Mouse (Mus musculus) limb, embryonic 10.5 days (tissue): Measurements from ENCODE around the gene Cd3eap. TPM values are rescaled to one million over a fixed set of nuclear protein-coding genes. Genes with fewer than 3 reads are reported as not detected.
A peak's percentile ranks its signal among the peaks of the same experiment; 100 is the strongest.

Experiments
- DNase-seq: peaks from one replicate; pipeline ENCODE4 v3.0.0-alpha.2; 2017; ENCODE audit warnings: low spot score
- H3K27ac ChIP-seq: fragments of 300-500 bp; sonication (generic); 2 replicates; pipeline ENCODE4 v1.5.1; 2016; ENCODE audit warnings: mild to moderate bottlenecking
- H3K27me3 ChIP-seq: fragments of 300-500 bp; sonication (generic); 2 replicates; pipeline ENCODE4 v1.6.1; 2016; ENCODE audit warnings: low read depth, mild to moderate bottlenecking; ENCODE audit not compliant: poor library complexity, severe bottlenecking
- H3K36me3 ChIP-seq: fragments of 300-500 bp; sonication (generic); 2 replicates; pipeline ENCODE4 v1.6.1; 2016; ENCODE audit warnings: mild to moderate bottlenecking, moderate library complexity
- H3K4me1 ChIP-seq: fragments of 300-500 bp; sonication (generic); 2 replicates; pipeline ENCODE4 v1.6.1; 2016
- H3K4me3 ChIP-seq: fragments of 300-500 bp; sonication (generic); 2 replicates; pipeline ENCODE4 v1.5.1; 2016; ENCODE audit warnings: mild to moderate bottlenecking, moderate library complexity
- H3K9me3 ChIP-seq: fragments of 300-500 bp; sonication (generic); replicated peaks from 2 replicates; pipeline ENCODE4 v1.6.1; 2016; ENCODE audit warnings: mild to moderate bottlenecking
- WGBS: fragments of 180-500 bp; shearing (Covaris S2); methylation state at CpG from one replicate; pipeline ENCODE4 v1.1.7; 2016; 5-methylcytosine and 5-hydroxymethylcytosine counted together
- polyA plus RNA-seq: library from polyadenylated mRNA; unstranded; fragments of >200 nt; fragmentation: Nextera tagmentation; extraction: Ambion mirVana; gene quantifications from 2 replicates; pipeline ENCODE4 v1.2.1, GENCODE M21; 2016

Cd3eap gene
- 28.3 and 31.4 TPM in 2 replicates for polyA plus RNA-seq

DNA sequence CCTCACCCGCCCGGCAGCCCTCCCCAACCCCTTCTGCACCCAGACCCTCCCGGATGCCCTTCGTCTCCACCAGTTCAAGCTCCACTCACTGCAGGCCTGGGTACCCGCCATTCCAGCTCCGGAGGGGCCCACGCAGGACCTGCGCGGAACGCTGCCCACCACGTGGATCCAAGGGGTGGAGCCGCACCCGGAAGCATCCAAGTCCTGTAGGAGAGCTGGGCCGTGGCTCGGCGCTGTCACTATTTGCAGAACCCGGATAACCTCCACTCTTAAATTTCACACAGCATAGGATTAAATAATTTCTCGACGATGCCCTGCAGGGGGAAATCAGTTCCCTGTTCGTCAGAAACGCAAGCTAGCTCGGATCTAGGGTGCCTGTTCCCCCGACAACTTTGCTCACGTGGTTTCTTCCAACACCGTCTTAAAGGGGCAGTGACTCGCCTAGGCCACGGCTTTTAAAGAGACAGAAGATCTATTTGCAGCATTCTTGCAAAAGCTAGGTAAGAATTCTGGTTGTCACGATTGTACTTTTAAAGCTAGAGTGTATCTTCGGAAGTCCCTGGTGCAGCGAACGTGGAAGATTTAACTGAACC is at the start of gene Cd3eap, which contains the start of gene Ppp1r13l:
Gene Cd3eap (minus strand): TSS at position 185 of the 593 bp plus-strand sequence.
Gene Ppp1r13l (plus strand): TSS at position 451 of the 593 bp plus-strand sequence.
- peak; percentile 89 for DNase-seq
- H3K9me3 ChIP-seq = no peaks in the 10 kb centered on the region
- H3K4me1 ChIP-seq = peaks cover 37% of the 10 kb centered on the region
- H3K4me3 ChIP-seq = peak within 1 kb of the TSS; percentile 87
- under 1% methylated on average over 31 of the region's 31 CpGs for WGBS
- H3K27me3 ChIP-seq = peaks cover 25% of the 10 kb centered on the region
- peak within 1 kb of the TSS; percentile 90 for H3K27ac ChIP-seq
- peaks cover 37% of the 10 kb centered on the region for H3K36me3 ChIP-seq

DNA sequence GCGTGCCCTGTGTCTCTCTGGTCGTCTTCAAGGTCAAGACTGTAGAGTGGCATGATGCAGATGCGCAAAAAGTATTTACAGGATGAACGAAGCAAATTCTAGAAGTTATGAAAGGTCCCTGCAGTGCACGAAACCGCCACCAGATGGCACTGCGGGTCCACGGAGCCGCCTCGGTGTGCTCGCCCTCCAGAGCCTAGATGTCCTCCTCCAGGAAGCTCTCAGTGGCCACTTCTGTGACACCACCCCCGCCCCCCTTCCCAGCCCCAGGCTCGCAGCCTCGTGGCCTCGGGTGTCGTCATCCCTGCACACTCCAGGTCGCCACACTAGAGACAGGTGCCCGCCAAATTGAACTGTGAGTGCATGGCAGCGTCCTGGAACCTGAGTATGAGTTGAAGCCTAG is 46.1 kb upstream of the Cd3eap start:
- no peak overlapping the region for H3K27ac ChIP-seq
- H3K4me1 ChIP-seq = peaks cover 23% of the 10 kb centered on the region
- H3K4me3 ChIP-seq = peak overlapping the region; percentile 25; the same call in 1 of the 2 replicates
- H3K9me3 ChIP-seq = peaks cover 5% of the 10 kb centered on the region
- 4% methylated on average over 19 of the region's 19 CpGs for WGBS
- H3K27me3 ChIP-seq = peaks cover 67% of the 10 kb centered on the region
- DNase-seq = peak; percentile 93
- H3K36me3 ChIP-seq = no peaks in the 10 kb centered on the region

DNA sequence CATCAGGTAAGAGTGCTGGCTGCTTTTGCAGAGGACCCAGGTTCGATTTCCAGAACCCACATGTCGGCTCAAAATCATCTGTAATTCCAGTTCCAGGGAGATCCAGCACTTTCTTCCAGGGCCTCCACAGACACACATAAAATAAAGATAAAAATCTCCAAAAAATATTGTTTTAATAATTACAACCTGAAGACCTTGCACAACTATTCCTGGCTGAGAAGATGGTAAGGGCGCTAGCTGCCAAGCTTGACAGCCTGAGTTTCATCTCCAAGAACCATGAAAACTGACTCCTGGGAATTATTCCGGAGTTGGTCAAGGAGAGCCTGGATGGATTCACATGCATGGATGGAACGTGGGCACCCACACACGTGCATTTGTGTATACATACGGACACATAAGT is 45.2 kb upstream of the Cd3eap start, which contains the start of gene Ckm:
Gene Ckm (plus strand): TSS at position 301 of the 400 bp plus-strand sequence.
- peaks cover 5% of the 10 kb centered on the region for H3K9me3 ChIP-seq
- no peak for DNase-seq
- H3K4me1 ChIP-seq = peaks cover 21% of the 10 kb centered on the region
- H3K27ac ChIP-seq = peak within 1 kb of the TSS; percentile 68; the same call in 1 of the 2 replicates
- 56% methylated on average over 7 of the region's 7 CpGs for WGBS
- peak within 1 kb of the TSS; percentile 74 for H3K4me3 ChIP-seq
- H3K36me3 ChIP-seq = no peaks in the 10 kb centered on the region
- peaks cover 73% of the 10 kb centered on the region for H3K27me3 ChIP-seq

DNA sequence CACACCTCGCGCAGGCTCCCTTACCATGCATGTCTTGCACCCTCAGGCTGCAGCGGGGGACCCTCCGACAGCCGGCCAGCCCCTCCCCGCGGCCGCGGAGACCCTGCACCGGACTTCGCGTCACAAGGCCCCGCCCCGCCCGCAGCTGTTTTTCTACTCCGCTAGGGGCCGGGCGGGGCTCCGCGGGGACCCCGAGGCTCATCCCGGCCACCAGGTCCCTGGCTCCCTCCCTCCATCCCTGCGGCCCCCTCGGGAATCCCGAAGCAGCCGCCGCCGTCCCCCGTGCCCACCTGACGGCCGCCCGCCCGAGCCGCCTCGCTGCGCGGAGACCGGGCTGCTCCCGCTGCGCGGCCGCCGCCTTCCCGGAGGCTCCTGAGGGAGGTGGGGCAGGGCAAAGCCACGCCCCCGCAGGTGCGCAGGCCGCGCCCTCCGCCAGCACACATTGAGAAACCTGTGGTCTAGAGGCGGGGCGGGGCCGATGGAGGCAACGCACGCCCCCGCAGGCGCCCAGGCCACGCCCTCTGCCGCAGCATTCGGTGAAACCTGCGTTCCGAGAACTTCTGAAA is 44.5 kb upstream of the Cd3eap start, which contains the start of gene Klc3:
Gene Klc3 (minus strand): TSS at position 374 of the 566 bp plus-strand sequence.
- Histone ChIP-seq H3K4me1 (peaks cover 26% of the 10 kb centered on the region), H3K27ac (peak within 1 kb of the TSS; percentile 68; the same call in 1 of the 2 replicates), H3K9me3 (peaks cover 5% of the 10 kb centered on the region), H3K36me3 (no peaks in the 10 kb centered on the region), H3K27me3 (peaks cover 79% of the 10 kb centered on the region), H3K4me3 (peak within 1 kb of the TSS; percentile 74)
- 1% methylated on average over 62 of the region's 62 CpGs for WGBS
- DNase-seq = peak; percentile 77

DNA sequence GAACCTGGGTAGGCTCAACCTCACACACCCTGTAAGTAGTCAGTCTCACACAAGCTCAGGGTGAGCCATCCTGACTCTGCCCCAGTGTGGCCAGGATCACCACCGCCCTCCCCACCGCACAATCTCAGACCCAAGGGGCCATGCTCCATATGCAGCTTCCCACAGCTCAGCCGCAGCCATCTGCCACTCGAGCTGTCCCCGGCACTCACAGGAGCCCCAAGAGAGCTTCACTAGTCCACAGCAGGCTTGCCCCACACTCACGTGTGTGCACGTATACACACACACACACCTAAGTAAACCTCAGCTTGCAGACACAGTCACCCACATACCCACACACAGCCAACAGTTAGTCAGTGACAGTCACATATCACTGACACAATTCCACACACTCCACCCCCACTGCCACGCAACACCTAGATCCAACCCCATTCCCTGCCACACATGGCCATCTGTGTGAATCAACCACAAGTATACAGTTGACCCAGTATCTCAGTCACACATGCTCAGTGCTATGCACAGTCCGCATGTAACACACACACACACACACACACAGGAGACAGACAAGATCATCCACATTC is 43.3 kb upstream of the Cd3eap start:
- WGBS = 89% methylated on average over 9 of the region's 9 CpGs
- Histone ChIP-seq H3K27me3 (peaks cover 89% of the 10 kb centered on the region), H3K9me3 (peaks cover 5% of the 10 kb centered on the region), H3K27ac (no peak overlapping the region), H3K36me3 (no peaks in the 10 kb centered on the region), H3K4me3 (no peak overlapping the region), H3K4me1 (peaks cover 26% of the 10 kb centered on the region)
- no peak for DNase-seq

DNA sequence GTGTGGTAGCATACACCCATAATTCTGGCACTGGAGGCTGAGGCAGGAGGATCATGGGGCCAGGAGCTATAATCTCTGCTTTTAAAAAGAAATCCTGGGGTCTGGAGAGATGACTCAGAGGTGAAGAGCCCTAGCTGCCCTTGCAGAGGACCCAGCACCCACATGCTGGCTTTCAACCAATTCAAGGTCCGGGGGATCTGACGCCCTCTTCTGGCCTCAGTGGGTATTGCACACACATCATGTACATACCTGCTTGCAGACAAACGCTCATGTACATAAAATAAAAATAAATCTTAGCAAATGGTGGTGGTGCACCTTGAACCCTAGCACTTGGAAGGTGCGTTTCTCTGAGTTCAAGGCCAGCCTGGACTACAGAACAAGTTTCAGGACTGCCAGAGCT is 41.7 kb upstream of the Cd3eap start:
- Histone ChIP-seq H3K4me1 (peaks cover 26% of the 10 kb centered on the region), H3K27ac (no peak overlapping the region), H3K9me3 (peaks cover 5% of the 10 kb centered on the region), H3K36me3 (no peaks in the 10 kb centered on the region; the same call in 1 of the 2 replicates), H3K27me3 (peaks cover 84% of the 10 kb centered on the region), H3K4me3 (no peak overlapping the region)
- DNase-seq = no peak
- WGBS = 79% methylated on average over 4 of the region's 4 CpGs

DNA sequence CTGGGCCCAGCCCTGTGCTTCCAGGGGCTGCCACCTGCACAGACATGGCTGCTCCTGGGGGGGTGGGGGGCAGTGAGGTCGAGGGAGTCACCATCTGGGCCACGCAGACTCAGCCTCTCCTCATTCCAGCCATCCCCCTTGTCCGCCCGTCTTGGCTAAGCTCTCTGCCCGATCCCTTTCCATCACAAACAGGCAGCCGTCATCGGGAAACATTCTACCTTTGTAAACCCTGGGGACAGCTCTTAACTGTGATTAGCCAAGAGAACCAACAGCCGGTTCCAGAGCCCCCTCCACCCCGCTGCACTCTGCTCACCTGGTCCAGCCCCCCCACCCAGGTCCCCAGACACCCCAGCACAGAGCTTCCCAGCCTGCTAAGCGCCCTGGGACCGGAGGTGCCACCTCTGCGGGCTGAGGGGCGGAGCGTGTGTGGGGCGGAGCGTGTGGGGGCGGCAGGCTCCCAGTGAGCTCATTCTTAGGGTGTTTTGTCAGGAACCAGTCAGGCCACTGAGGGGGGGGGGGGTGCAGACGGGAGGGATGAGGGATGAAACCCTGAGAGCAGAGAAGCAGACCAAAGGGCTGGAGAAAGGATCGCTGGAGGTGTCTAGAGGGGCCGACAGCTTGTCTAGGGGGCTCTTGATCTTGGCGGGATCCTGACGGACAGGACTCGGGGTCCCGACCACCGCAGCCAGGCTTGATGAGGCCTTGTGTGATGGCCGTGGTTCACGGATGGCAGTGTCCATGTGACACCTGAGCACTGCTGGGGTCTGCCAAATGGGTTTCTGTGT is 40.4 kb upstream of the Cd3eap start:
- Histone ChIP-seq H3K27me3 (peaks cover 71% of the 10 kb centered on the region), H3K9me3 (peaks cover 5% of the 10 kb centered on the region), H3K36me3 (peaks cover 12% of the 10 kb centered on the region), H3K4me1 (peaks cover 20% of the 10 kb centered on the region), H3K4me3 (peak overlapping the region; percentile 48), H3K27ac (peak overlapping the region; percentile 46)
- 4% methylated on average over 27 of the region's 27 CpGs for WGBS
- peak; percentile 62 for DNase-seq

DNA sequence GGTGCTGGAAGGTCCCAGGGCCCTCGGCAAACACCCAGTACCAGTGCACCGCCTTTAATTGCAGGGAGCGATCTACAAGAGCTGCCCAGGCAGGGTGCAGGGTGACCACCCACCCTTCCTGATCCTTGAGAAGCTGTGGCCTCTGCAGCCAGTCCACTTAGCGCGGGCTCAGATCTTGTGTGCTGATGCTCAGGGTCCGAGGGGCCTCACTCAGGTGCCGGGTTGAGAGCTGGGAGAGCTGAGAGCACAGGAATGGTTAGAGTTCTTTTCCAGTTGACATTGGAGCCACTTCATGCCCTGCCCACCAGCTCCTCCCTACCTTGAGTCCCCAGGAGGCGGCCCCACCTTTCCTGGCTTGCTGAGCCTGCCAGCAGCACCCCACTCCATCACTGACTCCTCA is 35.2 kb upstream of the Cd3eap start:
- WGBS = 90% methylated on average over 8 of the region's 8 CpGs
- no peaks in the 10 kb centered on the region for H3K9me3 ChIP-seq
- H3K27ac ChIP-seq = no peak overlapping the region
- H3K27me3 ChIP-seq = peaks cover 19% of the 10 kb centered on the region
- DNase-seq = no peak
- peaks cover 64% of the 10 kb centered on the region for H3K36me3 ChIP-seq
- H3K4me3 ChIP-seq = no peak overlapping the region
- peaks cover 6% of the 10 kb centered on the region for H3K4me1 ChIP-seq

DNA sequence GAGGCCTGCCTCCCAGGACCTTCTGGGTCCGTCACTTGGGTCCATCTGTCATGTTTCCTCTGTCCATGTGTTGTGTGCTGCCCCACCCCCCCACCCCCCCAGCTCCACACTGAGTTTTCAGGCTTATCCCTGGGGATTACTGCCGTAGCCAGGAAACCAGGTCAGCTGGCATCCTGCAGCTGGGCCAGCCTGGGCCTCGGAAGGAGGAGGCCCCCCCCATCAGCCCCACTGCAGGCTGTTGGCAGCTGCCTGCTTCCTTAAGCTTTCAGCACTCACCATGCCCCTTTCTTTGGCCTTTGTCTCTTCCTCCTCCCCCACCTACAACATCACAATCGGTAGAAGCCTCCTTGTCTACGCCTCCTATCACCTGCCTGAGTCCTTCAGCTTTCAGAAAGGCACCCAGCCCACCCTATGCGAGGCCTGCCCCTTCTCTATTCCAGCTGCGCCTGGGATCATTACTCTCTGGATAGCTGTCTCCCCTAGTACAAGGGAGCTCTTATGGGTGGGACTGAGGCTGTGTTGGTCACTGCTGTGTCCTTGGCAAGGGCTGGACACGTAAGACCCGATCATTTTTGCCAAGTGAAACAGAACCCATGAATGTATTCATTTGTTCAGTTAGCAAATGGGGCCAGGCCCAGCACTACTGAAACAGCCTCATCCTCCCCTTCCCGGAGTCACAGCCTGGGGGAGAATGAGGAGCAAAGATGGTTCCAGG is 29.6 kb upstream of the Cd3eap start:
- Histone ChIP-seq H3K4me1 (no peaks in the 10 kb centered on the region), H3K9me3 (no peaks in the 10 kb centered on the region), H3K27me3 (no peaks in the 10 kb centered on the region), H3K36me3 (peaks cover 99% of the 10 kb centered on the region), H3K27ac (no peak overlapping the region), H3K4me3 (no peak overlapping the region)
- no peak for DNase-seq
- WGBS = 90% methylated on average over 10 of the region's 10 CpGs

DNA sequence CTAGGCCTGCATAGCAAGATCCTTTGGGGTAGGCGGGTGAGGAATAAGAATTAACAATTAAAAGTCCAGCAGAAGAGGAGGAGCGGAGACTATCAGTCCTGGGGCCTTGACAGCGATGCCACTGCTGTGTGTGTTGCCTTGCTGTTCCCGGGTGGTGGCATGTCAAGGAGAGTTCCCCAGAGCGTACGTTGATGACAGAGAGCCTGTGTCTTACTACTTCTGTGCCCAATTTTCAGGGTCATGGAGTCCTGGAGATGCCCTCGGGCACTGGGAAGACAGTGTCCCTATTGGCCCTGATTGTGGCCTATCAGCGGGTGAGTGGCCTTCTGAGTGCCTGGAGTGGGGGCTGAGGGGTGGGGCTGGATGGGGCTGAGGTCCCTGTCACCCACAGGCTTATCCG is 24.4 kb upstream of the Cd3eap start:
- Histone ChIP-seq H3K27me3 (no peaks in the 10 kb centered on the region), H3K27ac (no peak overlapping the region), H3K4me3 (peak overlapping the region; percentile 95), H3K4me1 (peaks cover 14% of the 10 kb centered on the region), H3K9me3 (no peaks in the 10 kb centered on the region), H3K36me3 (peaks cover 52% of the 10 kb centered on the region)
- no peak for DNase-seq
- 87% methylated on average over 9 of the region's 9 CpGs for WGBS

DNA sequence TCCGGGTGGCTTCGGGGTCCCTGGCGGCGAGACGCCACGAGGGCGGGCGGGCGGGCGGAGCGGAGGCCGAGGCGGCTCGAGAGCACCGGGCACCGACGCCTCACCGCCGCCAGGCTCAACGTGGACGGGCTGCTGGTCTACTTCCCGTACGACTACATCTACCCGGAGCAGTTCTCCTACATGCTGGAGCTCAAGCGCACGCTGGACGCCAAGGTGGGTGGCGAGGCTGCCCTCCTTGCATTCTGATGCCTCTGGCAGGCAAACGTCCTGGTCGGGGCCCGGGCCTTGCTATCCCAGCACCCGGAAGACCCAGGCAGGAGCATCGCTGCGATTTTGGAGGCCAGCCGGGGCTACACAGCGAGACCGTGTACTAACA is 22.9 kb upstream of the Cd3eap start:
- DNase-seq = no peak
- H3K36me3 ChIP-seq = peaks cover 45% of the 10 kb centered on the region
- H3K4me1 ChIP-seq = peaks cover 14% of the 10 kb centered on the region
- H3K27ac ChIP-seq = peak overlapping the region; percentile 81
- under 1% methylated on average over 37 of the region's 37 CpGs for WGBS
- H3K9me3 ChIP-seq = no peaks in the 10 kb centered on the region
- peak overlapping the region; percentile 95 for H3K4me3 ChIP-seq
- H3K27me3 ChIP-seq = no peaks in the 10 kb centered on the region
